Comparison of ENCODE assay signal across 26 mouse cellular contexts in genomic region chr4:48382506-48382905, GRCm38 (mm10).
"Had no signal": no experiment of that assay in that cellular context is flagged by ENCODE, and none has a peak within 500 bp of the region (broad histone marks: within the 10 kb centered on the region; RNA-seq: fewer than 3 reads in every experiment).

No protein-coding gene starts in this region.

- H3K4me3 ChIP-seq: gastrocnemius, adult 2 months; heart, adult 2 months; heart, embryonic 12.5 days; hindbrain, embryonic 10.5 days; hindbrain, embryonic 12.5 days; intestine, embryonic 15.5 days; layer of hippocampus, adult 2 months; left cerebral cortex, adult 2 months; limb, embryonic 12.5 days; liver, embryonic 13.5 days; liver, embryonic 15.5 days had no signal

- H3K4me2 ChIP-seq: heart, embryonic 12.5 days; hindbrain, embryonic 12.5 days; hindbrain, embryonic 14.5 days; intestine, embryonic 15.5 days; limb, embryonic 12.5 days; liver, embryonic 11.5 days; liver, embryonic 13.5 days; liver, embryonic 15.5 days had no signal

- H3K9me3 ChIP-seq: heart, embryonic 12.5 days; hindbrain, embryonic 10.5 days; hindbrain, embryonic 12.5 days; intestine, embryonic 15.5 days; limb, embryonic 12.5 days; liver, embryonic 13.5 days; liver, embryonic 15.5 days had no signal

- H3K27me3 ChIP-seq: heart, embryonic 12.5 days; hindbrain, embryonic 12.5 days; intestine, embryonic 15.5 days; limb, embryonic 12.5 days; liver, embryonic 13.5 days; liver, embryonic 15.5 days had no signal

- H3K27ac ChIP-seq: gastrocnemius, adult 2 months; heart, adult 2 months; hindbrain, embryonic 10.5 days; hindbrain, embryonic 12.5 days; hindbrain, embryonic 14.5 days; intestine, embryonic 15.5 days; layer of hippocampus, adult 2 months; left cerebral cortex, adult 2 months; limb, embryonic 12.5 days; liver, embryonic 13.5 days; liver, embryonic 15.5 days had no signal

- H3K36me3 ChIP-seq: heart, embryonic 12.5 days; hindbrain, embryonic 10.5 days; hindbrain, embryonic 12.5 days; intestine, embryonic 15.5 days; limb, embryonic 12.5 days; liver, embryonic 13.5 days; liver, embryonic 15.5 days had no signal

- H3K4me1 ChIP-seq: heart, embryonic 12.5 days; hindbrain, embryonic 10.5 days; hindbrain, embryonic 12.5 days; intestine, embryonic 15.5 days; limb, embryonic 12.5 days; liver, embryonic 13.5 days; liver, embryonic 15.5 days had no signal

- H3K9ac ChIP-seq: heart, embryonic 12.5 days; hindbrain, embryonic 12.5 days; hindbrain, embryonic 14.5 days; intestine, embryonic 15.5 days; limb, embryonic 12.5 days; liver, embryonic 13.5 days; liver, embryonic 15.5 days had no signal

- DNase-seq: gastrocnemius, adult 2 months; gastrocnemius, postnatal 10 days; gastrocnemius, postnatal 25 days; heart, adult 2 months; heart, postnatal 10 days; heart, postnatal 4 days; kidney, adult 18-20 months; kidney, adult 8-10 months; kidney, postnatal 10 days; kidney, postnatal 25 days; kidney, postnatal 4 days; liver; liver, embryonic 13.5 days had no signal

- ATAC-seq: hindbrain, embryonic 16.5 days; inflammation-experienced regulatory T-cells, adult 6 months; intestine, embryonic 15.5 days; intestine, postnatal 0 days had no signal
